Mouse (Mus musculus): ENCODE measurements around the gene Tmem150b.

Tmem150b gene

GRCm38 (mm10) chr7:4725169-4725568 is at the start of gene Tmem150b:
Gene Tmem150b, minus strand, starts transcription at chr7:4725249.
- no peak for DNase-seq

GRCm38 (mm10) chr7:4771202-4771601 is 46.2 kb upstream of the Tmem150b start, which contains the start of gene Fam71e2:
Gene Fam71e2, minus strand, starts transcription at chr7:4771302.
- no peak for DNase-seq

DNA sequence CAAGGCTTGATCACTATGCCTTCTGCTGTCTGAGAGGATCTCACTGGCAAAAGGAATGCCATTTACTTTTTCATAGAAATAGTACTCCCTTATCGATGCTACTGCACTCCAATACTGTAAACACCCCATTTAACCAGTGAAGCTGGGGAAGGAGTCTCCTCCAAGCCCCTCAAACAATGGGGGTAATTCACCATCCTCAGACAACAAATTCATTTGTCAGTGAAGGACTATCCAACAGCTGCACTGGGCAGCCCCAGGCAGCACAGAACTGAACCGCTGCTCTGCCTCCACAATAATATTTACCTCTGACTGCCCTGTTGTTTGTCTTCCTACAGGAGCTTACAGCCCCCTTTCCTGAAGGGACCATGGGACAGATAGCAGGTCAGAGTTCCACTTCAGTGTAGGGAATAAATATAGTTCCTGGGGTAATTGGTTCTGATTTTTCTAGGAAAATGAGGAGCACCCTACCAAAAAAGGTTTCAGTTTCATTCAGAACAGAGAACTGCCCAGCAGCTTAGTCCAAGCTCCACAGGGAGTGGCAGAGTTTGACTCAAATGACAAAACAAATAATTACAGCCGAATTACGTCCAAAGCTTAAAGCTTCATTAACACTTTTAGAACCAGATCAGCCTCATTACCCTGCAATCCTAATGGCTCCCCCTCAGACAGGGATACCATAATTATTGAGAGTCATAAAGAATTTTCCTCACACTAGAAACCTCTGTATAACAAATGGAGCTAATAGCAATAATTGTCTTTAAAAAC is 40.1 kb upstream of the Tmem150b start:
- no peak for DNase-seq

- DNase-seq = no peak
These were observed 34.6 kb upstream of the Tmem150b start for GRCm38 (mm10) chr7:4759670-4760069.

DNA sequence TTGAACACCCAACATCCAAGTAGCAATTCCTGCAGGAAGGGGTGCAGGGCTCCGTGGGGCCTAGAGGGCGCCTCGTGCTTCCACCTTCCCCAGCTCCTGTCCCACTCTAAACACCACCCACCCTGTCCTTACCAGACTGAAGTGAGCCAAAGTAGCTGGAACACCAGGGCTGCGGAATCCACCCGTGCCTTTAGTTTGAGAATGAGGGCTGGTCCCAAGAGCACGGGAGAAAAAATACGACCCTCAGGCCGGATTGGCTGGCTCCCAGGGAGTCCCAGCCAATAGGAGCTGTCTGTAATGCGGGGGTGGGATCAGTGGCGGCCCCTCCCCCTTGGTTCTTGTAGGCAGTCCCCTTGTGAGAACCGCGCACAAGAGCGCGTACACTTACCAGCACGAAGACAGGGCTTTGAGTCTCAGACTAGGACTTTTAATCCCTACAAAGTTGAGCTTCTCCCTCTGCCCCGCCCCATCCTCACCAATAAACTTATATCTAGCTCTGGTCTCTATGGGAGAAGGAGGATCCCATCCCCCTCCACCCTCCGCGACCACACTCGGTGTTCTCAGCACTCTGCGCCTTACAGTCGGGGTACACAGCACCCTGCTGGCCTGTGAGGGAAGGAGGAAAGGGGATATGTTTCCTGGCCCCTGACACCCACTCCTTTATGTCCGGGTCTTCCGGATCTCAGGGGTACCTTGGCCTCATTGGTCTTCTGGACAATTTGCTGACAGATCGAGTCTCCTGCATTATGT is 27.9 kb upstream of the Tmem150b start, which contains the start of gene Cox6b2:
Gene Cox6b2 (minus strand): TSS at position 274 of the 750 bp plus-strand sequence.
- peak; percentile 88 for DNase-seq

DNA sequence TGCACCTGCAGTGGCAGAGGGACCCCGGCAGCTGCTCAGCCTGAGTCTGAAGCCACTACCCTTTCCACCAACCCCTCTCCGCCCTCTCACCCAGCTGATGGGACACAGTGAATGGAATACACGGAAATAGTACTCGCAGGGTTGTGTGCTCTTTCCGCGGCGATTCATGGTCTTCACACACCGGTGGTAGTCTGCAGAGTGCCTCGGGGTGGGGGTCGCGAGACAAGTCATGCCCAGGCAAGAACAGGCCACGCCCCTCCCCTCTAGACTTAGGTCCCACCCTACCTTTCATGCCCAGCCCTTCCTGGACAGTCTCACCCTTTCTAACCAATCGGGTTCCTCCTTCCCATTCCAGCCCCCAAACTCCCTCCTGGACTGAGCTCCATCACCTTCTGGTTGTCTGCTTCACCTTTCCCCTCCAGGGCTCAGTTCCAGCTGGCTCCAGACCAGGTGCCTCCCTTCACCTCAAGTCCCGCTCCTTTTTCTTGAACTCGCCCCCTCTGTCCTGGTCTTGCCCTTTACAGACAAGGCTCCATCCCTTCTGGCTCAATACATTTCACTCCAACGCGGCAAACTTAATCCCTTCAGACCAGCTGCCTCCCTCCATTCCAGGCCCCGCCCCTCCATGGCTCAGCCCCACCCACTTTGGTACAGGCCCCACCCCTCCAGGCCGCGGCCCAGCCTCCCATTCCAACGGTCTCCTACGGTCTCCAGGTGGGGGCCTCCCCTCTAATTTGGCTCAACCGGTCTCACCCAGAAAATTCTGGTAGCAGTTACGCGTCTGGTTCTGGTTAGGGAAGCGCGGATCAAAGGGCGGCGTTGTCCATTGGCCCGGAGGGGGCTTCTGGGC is 27.1 kb upstream of the Tmem150b start:
- peak; percentile 12 for DNase-seq

- DNase-seq = no peak
These were observed 24.1 kb upstream of the Tmem150b start for GRCm38 (mm10) chr7:4749169-4749568.

GRCm38 (mm10) chr7:4748321-4748720 is 23.3 kb upstream of the Tmem150b start:
- DNase-seq = no peak

DNA sequence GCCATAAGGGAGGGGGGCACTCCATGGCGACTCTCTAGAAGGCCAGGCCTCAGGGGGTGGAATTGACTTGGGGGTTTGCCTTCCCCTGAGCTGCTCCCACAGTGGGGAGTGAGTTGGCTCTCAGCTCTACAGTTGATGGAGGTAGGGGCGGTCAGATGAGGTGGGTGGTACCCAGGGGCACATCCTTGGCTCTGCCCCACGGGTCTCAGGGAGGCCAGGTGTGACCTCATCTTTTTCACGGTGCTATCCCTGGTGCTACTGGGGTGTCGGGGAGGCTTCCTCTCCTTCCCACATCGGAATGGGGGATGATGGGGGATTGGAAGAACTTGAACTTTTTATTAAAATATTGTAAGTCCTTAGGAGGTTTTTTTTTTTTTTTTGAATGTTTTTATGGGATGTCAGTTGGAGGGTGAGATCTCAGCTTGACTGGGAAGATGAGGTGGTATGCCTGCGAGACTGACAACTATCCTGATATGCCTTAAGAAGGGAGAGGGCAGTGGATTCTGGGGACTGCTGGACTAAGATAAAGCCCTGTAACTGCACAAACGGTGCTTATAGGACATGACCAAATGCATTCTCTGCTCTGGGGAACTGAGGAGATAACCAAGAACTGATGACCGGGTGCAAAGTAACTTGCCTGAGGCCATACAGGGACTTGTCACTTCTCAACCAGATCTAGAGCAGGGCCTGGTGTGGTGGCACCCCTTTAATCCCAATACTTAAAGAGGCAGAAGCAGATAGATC is 22.3 kb upstream of the Tmem150b start:
- no peak for DNase-seq

DNA sequence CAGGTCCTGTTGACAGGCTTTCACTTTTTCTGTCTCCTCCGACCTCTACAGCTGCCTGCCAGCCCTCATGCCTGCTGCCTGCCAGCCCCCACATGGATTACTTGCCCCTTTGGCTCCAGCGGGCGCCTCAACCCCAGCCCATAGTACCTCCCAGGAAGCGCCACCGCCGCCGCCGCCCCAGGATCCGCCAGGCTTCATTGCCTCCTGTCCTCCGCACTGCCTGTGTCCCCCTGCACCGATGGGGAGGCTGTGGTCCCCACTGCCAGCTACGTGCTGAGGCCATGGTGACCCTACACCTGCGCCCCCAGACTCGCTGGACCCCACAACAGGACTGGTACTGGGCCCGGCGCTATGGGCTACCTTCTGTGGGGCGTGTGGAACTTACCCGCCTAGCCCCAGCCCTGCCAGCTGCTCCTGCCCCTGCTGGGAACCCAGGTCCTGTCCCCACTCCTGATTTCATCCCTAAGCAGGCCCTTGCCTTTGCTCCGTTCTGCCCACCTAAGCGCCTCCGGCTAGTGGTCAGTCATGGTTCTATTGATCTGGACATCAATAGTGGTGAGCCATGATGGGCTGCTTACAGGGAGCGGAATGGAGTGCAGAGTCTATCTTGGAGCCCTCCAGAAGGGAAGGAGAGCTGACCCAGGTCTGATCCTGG is 21.4 kb upstream of the Tmem150b start:
- DNase-seq = no peak

- DNase-seq = no peak
These were observed 19.8 kb upstream of the Tmem150b start for GRCm38 (mm10) chr7:4744886-4745285.

DNA sequence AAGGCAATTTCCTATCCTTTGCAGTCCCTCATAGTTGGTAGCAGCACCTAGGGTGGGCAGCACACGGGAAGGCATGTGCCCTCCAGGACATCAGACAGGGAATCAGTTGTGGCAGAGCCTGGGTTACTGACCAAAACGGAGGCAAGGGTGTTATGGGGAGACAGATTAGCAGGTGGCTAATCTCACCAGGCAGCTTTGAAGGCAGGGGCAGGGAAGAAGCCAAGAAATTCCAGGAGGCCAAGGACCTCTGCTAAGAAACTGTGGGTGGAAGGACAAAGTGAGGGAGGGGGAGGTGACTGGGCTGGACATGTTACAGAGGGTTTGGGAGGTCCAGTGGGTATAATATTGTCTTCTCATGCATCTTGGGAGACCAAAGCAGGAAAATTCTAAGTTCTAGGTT is 18.3 kb upstream of the Tmem150b start:
- DNase-seq = no peak

DNA sequence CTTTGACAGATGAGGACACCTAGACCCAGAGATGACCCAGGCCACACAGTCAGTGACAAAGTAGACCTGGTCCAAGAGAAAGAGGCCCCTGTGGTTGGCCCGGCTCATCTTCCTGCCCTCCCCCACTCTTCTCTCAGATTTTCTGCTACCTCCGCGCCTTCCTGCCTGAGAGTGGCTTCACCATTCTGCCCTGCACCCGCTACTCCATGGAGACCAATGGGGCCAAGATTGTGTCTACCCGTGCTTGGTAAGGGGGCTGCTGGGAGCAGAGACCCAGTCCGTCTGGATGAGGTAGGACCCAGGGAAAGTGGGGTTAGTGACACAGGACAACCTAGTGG is 17.4 kb upstream of the Tmem150b start:
- no peak for DNase-seq

GRCm38 (mm10) chr7:4741672-4742481 is 16.8 kb upstream of the Tmem150b start:
- no peak for DNase-seq

DNA sequence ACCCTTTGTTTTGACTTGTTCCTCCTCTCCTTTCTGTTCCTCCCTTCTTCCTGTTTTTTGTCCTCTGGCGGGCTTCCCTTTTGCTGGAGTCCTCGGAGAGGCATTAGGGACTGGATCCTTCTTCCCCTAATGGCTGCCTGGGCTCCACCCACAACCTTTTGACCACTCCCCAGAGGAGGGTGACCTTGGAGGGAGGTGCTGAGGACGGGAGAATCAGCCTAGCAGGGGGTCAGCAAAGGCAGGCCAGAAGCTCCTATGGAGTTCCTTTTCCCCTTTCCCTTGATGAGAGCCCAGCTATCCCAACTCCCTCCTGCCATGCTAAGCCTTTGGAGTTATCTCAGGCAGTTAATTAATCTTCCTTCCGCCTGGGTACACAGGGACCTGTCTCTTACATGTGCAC is 16.1 kb upstream of the Tmem150b start:
- DNase-seq = no peak

DNA sequence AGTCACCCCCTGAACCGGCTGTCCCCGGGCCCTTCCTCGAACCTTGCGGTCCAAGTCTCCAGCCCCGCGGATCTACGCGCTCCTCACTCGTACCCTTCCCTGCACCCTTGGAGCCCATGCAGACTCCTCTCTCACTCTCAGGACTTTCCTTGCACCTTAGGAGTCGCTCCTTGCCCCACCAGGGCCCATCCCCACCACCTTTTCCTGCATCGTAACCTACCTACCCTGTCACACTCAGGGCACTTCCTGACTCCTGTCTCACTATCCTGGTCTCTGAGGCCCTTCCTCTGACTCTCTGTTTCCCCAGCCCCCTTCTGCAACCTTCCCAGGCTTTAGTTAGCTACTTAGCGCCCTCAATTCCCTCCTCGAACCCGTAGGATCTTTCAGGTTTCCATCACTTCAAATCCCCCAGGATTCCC is 15.3 kb upstream of the Tmem150b start:
- DNase-seq = no peak

DNA sequence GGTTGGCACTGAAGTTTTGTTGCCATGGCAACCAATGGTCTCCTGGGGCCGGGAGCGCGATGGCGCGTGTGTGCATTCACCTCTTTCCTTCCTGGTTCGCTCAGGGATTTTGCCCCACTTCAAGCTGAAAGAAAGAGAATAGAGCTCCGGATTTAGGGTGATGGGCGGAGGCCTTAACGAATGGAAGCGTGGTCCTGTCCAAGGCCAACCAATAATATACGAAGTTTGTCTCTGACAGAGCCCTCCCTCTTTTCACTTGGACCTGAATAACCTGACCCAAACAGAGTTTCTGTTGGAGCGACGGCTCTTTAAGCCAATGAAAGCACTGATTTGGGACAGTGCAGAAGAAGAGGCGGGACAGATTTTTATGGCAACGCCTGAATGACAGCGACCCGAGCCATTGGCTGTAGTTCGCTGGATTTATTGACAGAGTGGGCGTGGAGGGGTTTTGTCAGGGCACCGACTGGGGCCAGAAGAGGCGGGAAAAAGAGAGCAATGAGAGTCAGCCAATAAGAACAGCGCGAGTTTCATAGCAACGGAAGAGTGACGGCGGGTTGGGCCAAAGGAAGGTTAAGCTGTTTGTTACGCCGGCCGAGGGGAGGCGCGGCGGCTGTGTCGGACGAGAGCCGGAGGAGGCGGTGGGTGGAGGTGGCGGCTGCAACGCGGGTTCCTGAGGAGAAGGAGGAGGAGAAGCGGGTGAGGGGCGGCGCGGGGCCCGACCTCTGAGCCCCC is 14.7 kb upstream of the Tmem150b start, which contains the start of gene Kmt5c:
Gene Kmt5c (plus strand): TSS at position 572 of the 732 bp plus-strand sequence.
- peak; percentile 94 for DNase-seq

DNA sequence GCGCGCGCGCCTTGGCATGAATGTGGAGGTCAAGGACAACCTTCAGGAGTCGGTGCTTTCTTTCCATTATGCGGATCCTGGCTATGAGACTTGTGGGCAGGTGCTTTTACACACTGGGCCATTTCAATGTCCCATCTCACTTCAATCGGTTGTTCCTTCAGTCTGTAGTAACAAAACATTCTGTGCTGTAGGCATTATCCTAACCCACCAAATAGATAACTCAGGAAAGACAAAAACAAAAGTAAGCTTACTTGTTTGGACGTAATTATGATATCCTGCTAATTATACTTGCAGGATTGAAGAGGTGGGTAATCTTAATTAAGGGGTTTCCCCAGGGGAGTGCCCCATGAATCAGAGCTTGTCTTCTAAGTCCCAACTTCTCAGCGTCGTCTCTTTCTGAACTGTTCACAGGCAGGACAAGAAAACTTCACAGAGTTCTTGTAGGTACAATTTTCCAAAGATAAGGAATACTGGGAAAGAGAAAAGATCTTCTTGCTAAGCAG is 14.0 kb upstream of the Tmem150b start:
- DNase-seq = no peak

- DNase-seq = no peak
These were observed 7.9 kb upstream of the Tmem150b start for GRCm38 (mm10) chr7:4732968-4733392.

GRCm38 (mm10) chr7:4731090-4731489 is 6.0 kb upstream of the Tmem150b start:
- DNase-seq = no peak
